Comparison of ENCODE assay signal across 22 mouse cellular contexts in genomic region chr5:18282095-18282494, GRCm38 (mm10).
DNase-seq lines count a peak whose midpoint lies in the region; ATAC-seq lines count a peak whose summit lies in the region.
"Had no signal": no experiment of that assay in that cellular context is flagged by ENCODE, and none has a peak within 500 bp of the region (broad histone marks: within the 10 kb centered on the region; RNA-seq: fewer than 3 reads in every experiment).

No protein-coding gene starts in this region.

- WGBS in midbrain, embryonic 11.5 days: 93% methylated on average over 3 of the region's 3 CpGs
- 91% methylated on average over 3 of the region's 3 CpGs for WGBS in midbrain, embryonic 16.5 days

- peak; percentile 94 for ATAC-seq in frontal cortex, adult (ENCODE audit: low TSS enrichment)
- ATAC-seq in midbrain, embryonic 11.5 days (ENCODE audit: low FRiP score): no peak
- ATAC-seq in midbrain, embryonic 16.5 days: no peak
- ATAC-seq: activated CD4-positive, CD25-positive, alpha-beta regulatory T cell, adult 4 months; CD4-positive, CD25-positive, alpha-beta regulatory T cell, adult 4 months; Patski had no signal

- H3K9me3 ChIP-seq in midbrain, embryonic 11.5 days (ENCODE audit: control insufficient read depth, low read length): no peaks in the 10 kb centered on the region
- H3K9me3 ChIP-seq in midbrain, embryonic 16.5 days (replicated peaks; ENCODE audit: control insufficient read depth, low read length, poor library complexity, severe bottlenecking): no peaks in the 10 kb centered on the region
- H3K9me3 ChIP-seq: G1E had no signal

- DNase-seq in frontal cortex, postnatal 25 days (ENCODE audit: low spot score in 2 of 2): no peak
- peak; percentile 37 for DNase-seq in midbrain, embryonic 11.5 days (ENCODE audit: low spot score, missing footprints)
- DNase-seq in brain, adult 2 months (ENCODE audit: low read depth, low spot score): peak; percentile 38
- no peak for DNase-seq in left cerebral cortex, adult 8-10 months (ENCODE audit: low spot score in 2 of 2)
- DNase-seq: adrenal gland, adult 2 months; adrenal gland, adult 8-10 months; adrenal gland, postnatal 10 days; adrenal gland, postnatal 14 days; adrenal gland, postnatal 25 days; adrenal gland, postnatal 36 days; B cell, adult 2 months; cerebellum, adult 11 months; cerebellum, adult 11-12 months; cerebellum, adult 18-20 months; cerebellum, adult 2 months had no signal

- H3K4me2 ChIP-seq in midbrain, embryonic 11.5 days: no peak overlapping the region
- no peak overlapping the region for H3K4me2 ChIP-seq in midbrain, embryonic 16.5 days (ENCODE audit: low read length)

- H3K27ac ChIP-seq in midbrain, embryonic 11.5 days (ENCODE audit: low read depth, low read length): no peak overlapping the region
- H3K27ac ChIP-seq in midbrain, embryonic 16.5 days (ENCODE audit: low read length): no peak overlapping the region

- no peak overlapping the region for H3K4me3 ChIP-seq in midbrain, embryonic 11.5 days (ENCODE audit: low read depth, low read length)
- H3K4me3 ChIP-seq in midbrain, embryonic 16.5 days (ENCODE audit: low read depth, low read length): no peak overlapping the region

- H3K4me1 ChIP-seq in midbrain, embryonic 11.5 days (ENCODE audit: control insufficient read depth, insufficient read depth, low read length): no peaks in the 10 kb centered on the region
- no peaks in the 10 kb centered on the region for H3K4me1 ChIP-seq in midbrain, embryonic 16.5 days (ENCODE audit: control insufficient read depth, insufficient read depth, low read length)

- H3K27me3 ChIP-seq in midbrain, embryonic 11.5 days (ENCODE audit: control insufficient read depth, insufficient read depth, low read length): no peaks in the 10 kb centered on the region
- no peaks in the 10 kb centered on the region for H3K27me3 ChIP-seq in midbrain, embryonic 16.5 days (ENCODE audit: control insufficient read depth, insufficient read depth, low read depth, low read length)
- H3K27me3 ChIP-seq: CH12.LX, Patski had no signal

- H3K36me3 ChIP-seq in midbrain, embryonic 11.5 days (ENCODE audit: control insufficient read depth, insufficient read depth, low read length): no peaks in the 10 kb centered on the region
- H3K36me3 ChIP-seq in midbrain, embryonic 16.5 days (ENCODE audit: control insufficient read depth, insufficient read depth, low read length): peaks cover 3% of the 10 kb centered on the region; the same call in 1 of the 2 replicates
- H3K36me3 ChIP-seq: G1E had no signal

- H3K9ac ChIP-seq in midbrain, embryonic 11.5 days (ENCODE audit: low read length): no peak overlapping the region
- H3K9ac ChIP-seq in midbrain, embryonic 16.5 days (ENCODE audit: low read depth, low read length): no peak overlapping the region

Comparison
In these comparisons a context has a peak if more than half of its experiments do, and no peak if none do; other contexts are left out.
1. DNase-seq: peak in midbrain, embryonic 11.5 days (single experiment) and brain, adult 2 months (single experiment); none in frontal cortex, postnatal 25 days (0 of 2) and left cerebral cortex, adult 8-10 months (0 of 2).